Mouse (Mus musculus) kidney, postnatal 0 days (tissue): ENCODE data around the gene Iqschfp. TPM values are rescaled to one million over a fixed set of nuclear protein-coding genes. Genes with fewer than 3 reads are reported as not detected.

Experiments used
- ATAC-seq: fragments of 200-750 bp; cut with Nextera tagmentation; replicated peaks from 2 replicates; pipeline ENCODE4 v1.8.0; 2017; ENCODE audit warnings: low read depth, moderate number of reproducible peaks, moderate TSS enrichment, moderate library complexity; ENCODE audit not compliant: low FRiP score
- DNase-seq: peaks from one replicate; pipeline ENCODE4 v3.0.0-alpha.2; 2016; ENCODE audit warnings: low spot score
- H3K27ac ChIP-seq: fragments of 300-500 bp; sonication (generic); 2 replicates; pipeline ENCODE4 v1.5.1; 2014; ENCODE audit warnings: mild to moderate bottlenecking
- H3K27me3 ChIP-seq: fragments of 300-500 bp; sonication (generic); 2 replicates; pipeline ENCODE4 v1.6.1; 2014; ENCODE audit warnings: low read length, mixed read lengths; ENCODE audit not compliant: insufficient read depth
- H3K36me3 ChIP-seq: fragments of 300-500 bp; sonication (generic); 2 replicates; pipeline ENCODE4 v1.6.1; 2014; ENCODE audit warnings: low read length, mixed read lengths; ENCODE audit not compliant: insufficient read depth
- H3K4me1 ChIP-seq: fragments of 300-500 bp; sonication (generic); replicated peaks from 2 replicates; pipeline ENCODE4 v1.6.1; 2014; ENCODE audit warnings: antibody characterized with exemption, low read length, mixed read lengths; ENCODE audit not compliant: insufficient read depth
- H3K4me2 ChIP-seq: fragments of 300-500 bp; sonication (generic); 2 replicates; pipeline ENCODE4 v1.6.1; 2014; ENCODE audit warnings: mild to moderate bottlenecking, low read length, moderate library complexity, mixed read lengths
- H3K4me3 ChIP-seq: fragments of 300-500 bp; sonication (generic); replicated peaks from 2 replicates; pipeline ENCODE4 v1.5.1; 2014; ENCODE audit warnings: low read depth, low read length
- H3K9ac ChIP-seq: fragments of 300-500 bp; sonication (generic); 2 replicates; pipeline ENCODE4 v1.6.1; 2014; ENCODE audit warnings: low read depth, low read length
- H3K9me3 ChIP-seq: fragments of 300-500 bp; sonication (generic); replicated peaks from 2 replicates; pipeline ENCODE4 v1.6.1; 2016; ENCODE audit warnings: low read length, inconsistent platforms, mixed read lengths
- CTCF ChIP-seq: IDR thresholded peaks from 2 replicates; pipeline ENCODE4 v1.5.1; 2016; ENCODE audit warnings: antibody characterized with exemption, low read depth, mild to moderate bottlenecking, moderate library complexity
- WGBS: fragments of 180-500 bp; shearing (Covaris S2); extraction: QIAGEN DNeasy Blood & Tissue Kit; methylation state at CpG from one replicate; pipeline ENCODE4 v1.1.7; 2014; 5-methylcytosine and 5-hydroxymethylcytosine counted together
- polyA plus RNA-seq: library from polyadenylated mRNA; unstranded; fragments of >200 nt; fragmentation: Nextera tagmentation; extraction: Ambion mirVana; gene quantifications from 2 replicates; pipeline ENCODE4 v1.2.1, GENCODE M21; 2015

Iqschfp gene
- polyA plus RNA-seq, 1 experiment from 2014 or later: 0.05 TPM

DNA sequence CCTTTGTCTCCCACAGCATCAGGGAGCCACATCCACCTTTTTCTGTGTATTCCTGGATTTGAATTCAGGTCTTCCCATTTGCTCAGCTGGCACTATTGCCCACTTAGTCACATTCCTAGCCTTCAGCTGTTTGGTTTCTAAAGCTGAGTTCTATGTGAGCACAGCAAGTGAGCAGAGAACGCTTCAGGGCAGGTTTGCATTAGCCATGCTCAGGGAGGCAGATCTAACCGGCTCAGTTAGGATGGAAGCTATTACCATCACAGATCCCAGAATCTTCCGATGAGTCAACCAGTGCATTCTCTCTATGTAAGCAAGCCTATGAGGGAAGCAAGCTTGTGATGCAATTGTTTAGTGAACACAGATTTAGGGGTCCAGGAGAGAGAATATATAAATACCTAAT, 493.5 kb downstream of the Iqschfp start:
- WGBS: 79% methylated on average over 3 of the region's 3 CpGs
- Histone ChIP-seq H3K27ac (no peak overlapping the region), H3K4me2 (no peak overlapping the region), H3K9me3 (no peaks in the 10 kb centered on the region), H3K4me1 (no peaks in the 10 kb centered on the region), H3K27me3 (no peaks in the 10 kb centered on the region), H3K9ac (no peak overlapping the region), H3K36me3 (no peaks in the 10 kb centered on the region), H3K4me3 (no peak overlapping the region)
- ATAC-seq (no peak), DNase-seq (no peak)
- no peak for TF ChIP-seq CTCF

- no peak for TF ChIP-seq CTCF
- H3K4me1 ChIP-seq: no peaks in the 10 kb centered on the region
- H3K9me3 ChIP-seq: no peaks in the 10 kb centered on the region
- no peak overlapping the region for H3K27ac ChIP-seq
- H3K36me3 ChIP-seq: no peaks in the 10 kb centered on the region
- H3K4me2 ChIP-seq: no peak overlapping the region
- H3K27me3 ChIP-seq: no peaks in the 10 kb centered on the region
- ATAC-seq (no peak), DNase-seq (no peak)
- H3K4me3 ChIP-seq: no peak overlapping the region
- 77% methylated on average over 3 of the region's 3 CpGs for WGBS
- no peak overlapping the region for H3K9ac ChIP-seq
These were observed 496.0 kb downstream of the Iqschfp start for GRCm38 (mm10) chr3:68388023-68388422.

GRCm38 (mm10) chr3:68393578-68393977, 501.5 kb downstream of the Iqschfp start:
- DNase-seq: no peak
- Histone ChIP-seq H3K27ac (no peak overlapping the region), H3K36me3 (no peaks in the 10 kb centered on the region), H3K4me1 (no peaks in the 10 kb centered on the region), H3K27me3 (no peaks in the 10 kb centered on the region), H3K4me2 (no peak overlapping the region), H3K9ac (no peak overlapping the region), H3K9me3 (no peaks in the 10 kb centered on the region), H3K4me3 (no peak overlapping the region)
- 50% methylated on average over 2 of the region's 2 CpGs for WGBS
- TF ChIP-seq CTCF: no peak
- peak; percentile 77 for ATAC-seq

GRCm38 (mm10) chr3:68398691-68399090, 506.7 kb downstream of the Iqschfp start:
- H3K4me1 ChIP-seq: no peaks in the 10 kb centered on the region
- H3K27ac ChIP-seq: no peak overlapping the region
- no peak overlapping the region for H3K4me3 ChIP-seq
- no peak for TF ChIP-seq CTCF
- DNase-seq (no peak), ATAC-seq (no peak)
- no peaks in the 10 kb centered on the region for H3K27me3 ChIP-seq
- H3K9ac ChIP-seq: no peak overlapping the region
- H3K4me2 ChIP-seq: no peak overlapping the region
- no peaks in the 10 kb centered on the region for H3K36me3 ChIP-seq
- no peaks in the 10 kb centered on the region for H3K9me3 ChIP-seq
- 77% methylated on average over 3 of the region's 3 CpGs for WGBS

DNA sequence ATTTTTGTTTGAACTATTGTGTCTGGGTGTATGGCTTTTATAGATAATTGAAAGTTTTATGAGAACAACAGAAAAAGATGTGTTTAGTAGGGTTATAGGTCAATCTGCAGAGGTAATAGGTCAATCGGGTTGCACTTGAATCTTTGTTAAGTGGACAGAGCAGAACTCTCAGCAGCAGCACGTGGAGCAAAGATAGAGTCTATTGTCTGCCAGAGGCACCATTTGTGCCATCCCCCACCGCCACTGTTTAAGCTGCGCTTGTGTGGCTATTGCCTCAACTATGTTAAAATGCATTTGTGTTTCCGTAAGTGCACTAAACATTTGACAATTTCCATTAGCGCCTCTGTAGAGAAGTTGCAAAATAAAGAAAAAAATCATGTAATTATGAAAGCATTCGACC, 508.1 kb downstream of the Iqschfp start:
- no peak for ATAC-seq
- H3K4me1 ChIP-seq: no peaks in the 10 kb centered on the region
- H3K9ac ChIP-seq: no peak overlapping the region
- no peak for DNase-seq
- no peaks in the 10 kb centered on the region for H3K27me3 ChIP-seq
- H3K9me3 ChIP-seq: no peaks in the 10 kb centered on the region
- H3K4me3 ChIP-seq: no peak overlapping the region
- H3K27ac ChIP-seq: no peak overlapping the region
- no peak overlapping the region for H3K4me2 ChIP-seq
- H3K36me3 ChIP-seq: no peaks in the 10 kb centered on the region
- 74% methylated on average over 7 of the region's 7 CpGs for WGBS
- TF ChIP-seq CTCF: no peak

DNA sequence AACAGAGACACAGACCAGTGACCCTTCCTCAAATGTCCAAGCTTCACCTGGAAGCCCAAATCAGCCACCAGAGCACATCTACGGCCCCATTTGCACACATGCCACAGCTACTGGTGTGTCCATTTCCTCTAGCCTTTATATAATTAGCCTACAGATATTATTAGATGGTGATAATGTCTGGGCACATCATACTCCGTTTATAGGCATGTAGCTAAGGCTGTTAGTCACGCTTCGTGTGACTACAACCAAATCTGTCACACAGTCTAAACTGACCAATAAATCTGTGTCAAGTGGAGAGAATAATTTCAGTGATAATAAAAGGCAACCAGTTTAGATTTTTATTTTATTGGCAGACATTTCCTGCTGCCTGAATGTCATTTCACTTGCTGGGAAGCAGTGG, 511.3 kb downstream of the Iqschfp start:
- H3K4me3 ChIP-seq: no peak overlapping the region
- H3K4me1 ChIP-seq: no peaks in the 10 kb centered on the region
- H3K27ac ChIP-seq: no peak overlapping the region
- ATAC-seq (no peak), DNase-seq (no peak)
- no peak overlapping the region for H3K9ac ChIP-seq
- WGBS: 68% methylated on average over 4 of the region's 4 CpGs
- no peak overlapping the region for H3K4me2 ChIP-seq
- no peaks in the 10 kb centered on the region for H3K9me3 ChIP-seq
- no peaks in the 10 kb centered on the region for H3K36me3 ChIP-seq
- TF ChIP-seq CTCF: no peak
- H3K27me3 ChIP-seq: no peaks in the 10 kb centered on the region

DNA sequence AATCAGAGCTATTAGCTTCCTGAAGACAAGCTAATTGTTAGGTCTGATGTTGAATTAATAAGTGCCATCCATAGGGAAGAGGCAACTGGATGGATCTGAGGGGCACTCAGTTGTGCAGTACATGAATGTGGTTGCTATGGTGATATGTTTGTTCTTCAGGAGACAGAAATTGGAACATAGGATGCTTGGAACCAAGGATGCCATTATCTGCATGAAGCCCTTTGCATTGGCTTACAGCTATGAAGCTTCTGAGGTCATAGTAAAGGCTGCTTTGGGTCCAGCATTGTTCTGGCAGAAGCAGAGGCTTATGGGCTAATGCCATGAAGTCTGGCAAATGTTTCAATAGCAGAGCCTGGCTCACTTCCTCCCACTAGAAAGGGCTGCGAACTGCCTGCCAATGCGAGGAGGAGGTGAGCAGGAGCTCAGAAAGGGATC, 511.8 kb downstream of the Iqschfp start:
- no peak overlapping the region for H3K27ac ChIP-seq
- H3K4me2 ChIP-seq: no peak overlapping the region
- no peak for TF ChIP-seq CTCF
- 76% methylated on average over 2 of the region's 2 CpGs for WGBS
- H3K4me1 ChIP-seq: no peaks in the 10 kb centered on the region
- DNase-seq: no peak
- no peaks in the 10 kb centered on the region for H3K36me3 ChIP-seq
- no peak overlapping the region for H3K9ac ChIP-seq
- no peak for ATAC-seq
- no peaks in the 10 kb centered on the region for H3K9me3 ChIP-seq
- no peak overlapping the region for H3K4me3 ChIP-seq
- H3K27me3 ChIP-seq: no peaks in the 10 kb centered on the region
